ENCODE assay signal across 19 mouse cellular contexts in genomic region chr10:115803765-115804164, GRCm38 (mm10). TPM values are rescaled to one million over a fixed set of nuclear protein-coding genes. Genes with fewer than 3 reads are reported as not detected.
"Had no signal": no experiment of that assay in that cellular context is flagged by ENCODE, and none has a peak within 500 bp of the region (broad histone marks: within the 10 kb centered on the region; RNA-seq: fewer than 3 reads in every experiment).

No protein-coding gene starts in this region.

- H3K27me3 ChIP-seq: lung, embryonic 15.5 days; midbrain, embryonic 12.5 days; neural tube, embryonic 13.5 days; neural tube, embryonic 15.5 days; stomach, embryonic 15.5 days had no signal

- H3K36me3 ChIP-seq: lung, embryonic 15.5 days; midbrain, embryonic 10.5 days; midbrain, embryonic 12.5 days; neural tube, embryonic 13.5 days; neural tube, embryonic 15.5 days; stomach, embryonic 15.5 days had no signal

- H3K9me3 ChIP-seq: lung, embryonic 15.5 days; midbrain, embryonic 10.5 days; midbrain, embryonic 12.5 days; neural tube, embryonic 13.5 days; neural tube, embryonic 15.5 days; stomach, embryonic 15.5 days had no signal

- H3K4me1 ChIP-seq: lung, embryonic 15.5 days; midbrain, embryonic 10.5 days; midbrain, embryonic 12.5 days; neural tube, embryonic 13.5 days; neural tube, embryonic 15.5 days; stomach, embryonic 15.5 days had no signal

- H3K4me3 ChIP-seq: lung, embryonic 15.5 days; midbrain, embryonic 10.5 days; midbrain, embryonic 12.5 days; myocyte; neural tube, embryonic 13.5 days; neural tube, embryonic 15.5 days; stomach, embryonic 15.5 days had no signal

- H3K27ac ChIP-seq: lung, embryonic 15.5 days; macrophage; midbrain, embryonic 10.5 days; midbrain, embryonic 12.5 days; neural tube, embryonic 13.5 days; neural tube, embryonic 15.5 days; stomach, embryonic 15.5 days; stomach, postnatal 0 days had no signal

- H3K4me2 ChIP-seq: lung, embryonic 15.5 days; midbrain, embryonic 12.5 days; neural tube, embryonic 13.5 days; neural tube, embryonic 15.5 days; stomach, embryonic 15.5 days had no signal

- H3K9ac ChIP-seq: lung, embryonic 15.5 days; midbrain, embryonic 12.5 days; neural tube, embryonic 13.5 days; neural tube, embryonic 15.5 days; stomach, embryonic 15.5 days had no signal

- DNase-seq: lung, adult 2 months; lung, postnatal 14 days; lung, postnatal 36 days; midbrain, embryonic 14.5 days; right cerebral cortex, postnatal 14 days; thymus, adult 18-20 months; thymus, postnatal 14 days; thymus, postnatal 36 days had no signal

- ATAC-seq: lung, postnatal 0 days; midbrain, embryonic 16.5 days had no signal

RNA-seq across cellular contexts. Expression of gene Tspan8, which starts 12.9 kb away (rescaled TPM):
- polyA plus RNA-seq: macrophage; midbrain, embryonic 14.5 days had no signal
